Mouse (Mus musculus) lung, embryonic 14.5 days (tissue): ENCODE data around the gene Gm21988. TPM values are rescaled to one million over a fixed set of nuclear protein-coding genes. Genes with fewer than 3 reads are reported as not detected.

Experiments
- ATAC-seq: fragments of 200-750 bp; cut with Nextera tagmentation; 2 replicates; pipeline ENCODE4 v1.8.0; 2017; ENCODE audit warnings: mild to moderate bottlenecking, moderate TSS enrichment, moderate library complexity; ENCODE audit not compliant: insufficient read depth
- DNase-seq: peaks from one replicate; pipeline ENCODE4 v3.0.0-alpha.2; 2015
- H3K27ac ChIP-seq: fragments of 300-500 bp; sonication (generic); 2 replicates; pipeline ENCODE4 v1.5.1; 2014; ENCODE audit warnings: low read depth, mild to moderate bottlenecking, moderate library complexity
- H3K27me3 ChIP-seq: fragments of 300-500 bp; sonication (generic); 2 replicates; pipeline ENCODE4 v1.6.1; 2014; ENCODE audit warnings: low read length, control low read depth; ENCODE audit not compliant: insufficient read depth
- H3K36me3 ChIP-seq: fragments of 300-500 bp; sonication (generic); 2 replicates; pipeline ENCODE4 v1.6.1; 2014; ENCODE audit warnings: control low read depth; ENCODE audit not compliant: insufficient read depth
- H3K4me1 ChIP-seq: fragments of 300-500 bp; sonication (generic); 2 replicates; pipeline ENCODE4 v1.6.1; 2014; ENCODE audit warnings: antibody characterized with exemption, control low read depth; ENCODE audit not compliant: insufficient read depth
- H3K4me2 ChIP-seq: fragments of 300-500 bp; sonication (generic); 2 replicates; pipeline ENCODE4 v1.6.1; 2014; ENCODE audit warnings: mild to moderate bottlenecking
- H3K4me3 ChIP-seq: fragments of 300-500 bp; sonication (generic); 2 replicates; pipeline ENCODE4 v1.5.1; 2014; ENCODE audit warnings: low read depth, low read length
- H3K9ac ChIP-seq: fragments of 300-500 bp; sonication (generic); 2 replicates; pipeline ENCODE4 v1.6.1; 2014
- H3K9me3 ChIP-seq: fragments of 300-500 bp; sonication (generic); 2 replicates; pipeline ENCODE4 v1.6.1; 2016; ENCODE audit warnings: low read depth, low read length, control low read depth
- CTCF ChIP-seq: IDR thresholded peaks from 2 replicates; pipeline ENCODE4 v1.5.1; 2016; ENCODE audit warnings: antibody characterized with exemption, low read depth
- WGBS: fragments of 180-500 bp; shearing (Covaris S2); extraction: QIAGEN DNeasy Blood & Tissue Kit; methylation state at CpG from one replicate; pipeline ENCODE4 v1.1.7; 2014; 5-methylcytosine and 5-hydroxymethylcytosine counted together
- polyA plus RNA-seq: library from polyadenylated mRNA; unstranded; fragments of >200 nt; fragmentation: Nextera tagmentation; extraction: Ambion mirVana; gene quantifications from 2 replicates; pipeline ENCODE4 v1.2.1, GENCODE M21; 2014

The Gm21988 gene
- polyA plus RNA-seq, 1 experiment from 2014 or later: 10.8 TPM

DNA sequence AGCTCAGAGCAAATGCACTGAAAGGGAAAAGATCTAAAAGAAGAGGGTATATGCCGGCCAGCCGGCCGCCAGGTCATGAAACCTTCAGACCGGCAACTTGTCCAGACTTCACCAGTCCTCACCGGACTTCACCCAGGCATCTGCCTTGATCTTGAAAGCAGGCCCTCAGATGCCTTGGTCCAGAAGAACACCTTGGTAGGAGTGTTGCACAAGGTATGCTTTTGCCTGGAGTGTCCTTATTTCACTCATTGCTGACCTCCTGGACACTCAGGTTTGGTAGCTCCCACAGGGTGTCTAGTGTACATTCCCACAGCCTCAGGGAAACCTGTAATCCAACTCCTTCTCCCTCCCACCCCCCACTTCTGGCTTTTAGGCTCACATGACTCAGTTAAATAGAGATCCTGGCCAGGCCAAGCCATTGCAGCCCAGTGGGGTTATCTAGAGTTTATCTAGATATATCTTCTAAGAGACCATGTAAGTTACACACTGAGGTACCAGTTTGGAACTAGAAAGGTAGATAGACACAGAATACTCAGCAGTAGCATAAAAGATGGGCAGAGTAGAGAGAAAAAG, 39.5 kb downstream of the Gm21988 start:
- ATAC-seq (no peak), DNase-seq (no peak)
- H3K4me2 ChIP-seq: no peak overlapping the region
- WGBS: 61% methylated on average over 5 of the region's 5 CpGs
- no peak for TF ChIP-seq CTCF
- no peaks in the 10 kb centered on the region for H3K27me3 ChIP-seq
- H3K9me3 ChIP-seq: no peaks in the 10 kb centered on the region
- no peak overlapping the region for H3K9ac ChIP-seq
- H3K4me3 ChIP-seq: no peak overlapping the region
- H3K36me3 ChIP-seq: no peaks in the 10 kb centered on the region
- H3K4me1 ChIP-seq: no peaks in the 10 kb centered on the region
- H3K27ac ChIP-seq: no peak overlapping the region

- no peak overlapping the region for H3K4me3 ChIP-seq
- DNase-seq (no peak), ATAC-seq (no peak)
- no peak overlapping the region for H3K27ac ChIP-seq
- H3K9ac ChIP-seq: no peak overlapping the region
- H3K36me3 ChIP-seq: no peaks in the 10 kb centered on the region
- H3K4me2 ChIP-seq: no peak overlapping the region
- no peak for TF ChIP-seq CTCF
- no peaks in the 10 kb centered on the region for H3K27me3 ChIP-seq
- WGBS: 68% methylated on average over 8 of the region's 8 CpGs
- H3K9me3 ChIP-seq: no peaks in the 10 kb centered on the region
- no peaks in the 10 kb centered on the region for H3K4me1 ChIP-seq
Observed at GRCm38 (mm10) chr11:70199107-70199506, 40.5 kb downstream of the Gm21988 start.

DNA sequence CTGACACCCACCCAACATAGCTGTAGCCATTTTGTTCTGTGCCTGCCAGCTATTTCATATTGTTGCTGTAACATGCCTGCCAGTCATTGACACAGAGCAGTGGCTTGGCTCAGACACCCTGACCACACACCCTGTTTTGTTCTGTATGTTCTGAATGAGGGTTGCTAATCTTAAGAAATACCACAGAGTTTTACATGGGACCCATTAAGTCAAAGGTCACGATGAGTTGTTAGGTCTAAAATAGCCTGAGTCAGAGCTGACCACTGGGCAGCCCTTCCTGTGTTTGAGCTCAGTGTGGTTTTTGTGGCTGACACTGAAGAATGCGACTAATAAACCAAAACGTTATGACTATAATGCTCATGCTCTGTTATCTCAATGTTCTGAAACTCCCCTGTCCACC, 41.3 kb downstream of the Gm21988 start:
- peaks cover 4% of the 10 kb centered on the region; the same call in 1 of the 2 replicates for H3K4me1 ChIP-seq
- H3K27me3 ChIP-seq: no peaks in the 10 kb centered on the region
- 78% methylated on average over 3 of the region's 3 CpGs for WGBS
- ATAC-seq (no peak), DNase-seq (no peak)
- TF ChIP-seq CTCF: no peak
- no peak overlapping the region for H3K4me2 ChIP-seq
- no peak overlapping the region for H3K27ac ChIP-seq
- H3K4me3 ChIP-seq: no peak overlapping the region
- H3K9me3 ChIP-seq: no peaks in the 10 kb centered on the region
- no peaks in the 10 kb centered on the region for H3K36me3 ChIP-seq
- H3K9ac ChIP-seq: no peak overlapping the region

DNA sequence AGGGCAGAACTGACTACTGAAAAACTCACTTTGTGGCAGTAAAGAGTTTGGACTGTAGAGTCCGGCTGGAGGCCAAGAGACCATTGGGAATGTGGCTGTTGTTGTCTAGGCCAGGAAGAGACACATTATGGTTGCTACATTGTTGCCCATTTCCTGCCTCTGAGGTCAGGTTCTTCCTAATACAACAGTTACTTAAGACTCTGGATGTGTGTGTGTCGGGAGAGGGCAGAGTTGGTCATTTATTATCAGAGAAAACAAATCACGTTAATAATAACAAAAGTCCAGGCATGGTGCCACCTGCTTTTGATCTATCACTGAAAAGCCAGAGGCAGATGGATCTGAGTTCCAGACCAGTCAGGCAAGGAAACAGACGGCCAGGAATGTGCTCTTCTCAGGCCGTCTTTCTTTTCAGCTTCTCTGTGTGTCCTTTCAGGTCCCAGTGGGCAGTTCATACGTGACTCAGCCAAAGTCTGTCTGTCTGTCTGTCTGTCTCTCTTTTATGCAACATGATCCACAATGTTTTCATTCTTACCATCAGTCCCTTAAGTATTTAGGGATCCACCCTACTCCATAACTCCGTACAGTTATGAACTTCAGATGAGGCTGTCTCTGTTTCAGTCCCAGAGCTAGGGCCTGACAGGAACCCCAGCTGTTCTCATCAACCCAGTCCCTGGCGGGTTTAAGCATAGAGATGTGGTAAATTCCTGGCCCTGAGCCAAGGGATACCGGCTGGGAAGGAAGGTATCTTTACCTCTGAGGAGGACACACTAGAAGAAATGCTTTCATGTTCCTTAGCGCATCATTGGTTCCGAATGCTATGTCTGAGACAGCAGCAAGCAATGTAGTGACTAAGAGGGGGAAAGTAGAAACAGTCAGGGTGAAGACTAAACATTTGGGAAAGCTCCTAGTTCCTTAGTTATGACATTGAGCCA, 46.0 kb downstream of the Gm21988 start:
- H3K9me3 ChIP-seq: no peaks in the 10 kb centered on the region
- peak overlapping the region; percentile 58; the same call in 1 of the 2 replicates for H3K27ac ChIP-seq
- WGBS: 27% methylated on average over 11 of the region's 11 CpGs
- no peak overlapping the region for H3K4me2 ChIP-seq
- ATAC-seq: 0 out of 2 replicates have a peak, but pooled peaks have one; percentile 28
- H3K27me3 ChIP-seq: no peaks in the 10 kb centered on the region
- H3K4me1 ChIP-seq: peaks cover 10% of the 10 kb centered on the region; the same call in 1 of the 2 replicates
- peak; percentile 74 for DNase-seq
- H3K9ac ChIP-seq: no peak overlapping the region
- H3K4me3 ChIP-seq: no peak overlapping the region
- H3K36me3 ChIP-seq: no peaks in the 10 kb centered on the region
- TF ChIP-seq CTCF: no peak

DNA sequence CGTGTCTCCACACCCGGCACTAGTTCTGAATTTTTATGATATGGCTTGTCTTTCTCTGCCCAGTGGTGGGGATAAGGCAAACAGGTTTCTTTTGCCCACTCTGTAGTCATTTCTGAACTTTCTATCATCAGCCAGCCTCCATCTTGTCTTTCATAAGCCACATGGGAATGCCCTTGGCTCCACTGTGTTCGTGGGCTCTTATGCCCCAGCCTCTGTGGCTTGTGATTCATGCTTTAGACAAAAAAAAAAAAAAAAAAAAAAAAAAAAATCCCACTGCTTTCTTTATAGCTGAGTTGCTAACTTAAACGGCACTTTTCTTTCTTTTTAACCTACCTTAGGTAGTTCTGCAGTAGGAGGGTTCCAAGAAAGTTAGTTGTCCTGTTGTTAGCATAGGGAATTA, 47.5 kb downstream of the Gm21988 start:
- H3K4me2 ChIP-seq: no peak overlapping the region
- no peak for TF ChIP-seq CTCF
- no peak for DNase-seq
- WGBS: 78% methylated on average over 4 of the region's 4 CpGs
- no peak overlapping the region for H3K9ac ChIP-seq
- ATAC-seq: no peak
- no peak overlapping the region for H3K4me3 ChIP-seq
- H3K9me3 ChIP-seq: no peaks in the 10 kb centered on the region
- H3K27ac ChIP-seq: no peak overlapping the region
- H3K27me3 ChIP-seq: no peaks in the 10 kb centered on the region
- no peaks in the 10 kb centered on the region for H3K36me3 ChIP-seq
- peaks cover 10% of the 10 kb centered on the region; the same call in 1 of the 2 replicates for H3K4me1 ChIP-seq

DNA sequence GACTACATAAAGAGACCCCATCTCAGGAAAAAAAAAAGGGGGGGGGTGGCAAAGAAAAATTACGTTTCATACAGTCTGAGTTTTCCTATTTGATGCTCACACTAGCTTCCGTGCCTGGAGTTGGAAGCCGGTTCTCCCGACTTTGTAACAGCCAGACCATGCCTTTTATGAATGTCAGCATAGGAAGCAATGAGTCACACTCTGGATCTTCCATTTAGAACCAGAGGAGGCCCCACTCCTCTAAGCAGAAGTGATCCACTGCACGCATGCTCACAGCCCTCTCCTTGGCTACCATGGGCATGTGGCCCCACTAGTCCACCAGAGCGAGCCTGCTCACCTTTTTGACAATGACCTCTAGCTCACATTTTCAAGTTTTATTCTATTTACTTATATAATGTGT, 48.4 kb downstream of the Gm21988 start:
- ATAC-seq (no peak), DNase-seq (no peak)
- no peak overlapping the region for H3K27ac ChIP-seq
- no peak overlapping the region for H3K4me3 ChIP-seq
- peaks cover 10% of the 10 kb centered on the region; the same call in 1 of the 2 replicates for H3K4me1 ChIP-seq
- H3K9ac ChIP-seq: no peak overlapping the region
- no peak for TF ChIP-seq CTCF
- H3K36me3 ChIP-seq: no peaks in the 10 kb centered on the region
- no peak overlapping the region for H3K4me2 ChIP-seq
- no peaks in the 10 kb centered on the region for H3K9me3 ChIP-seq
- H3K27me3 ChIP-seq: no peaks in the 10 kb centered on the region
- 80% methylated on average over 6 of the region's 6 CpGs for WGBS
